Mouse (Mus musculus) left cerebral cortex, postnatal 4 days (tissue): ENCODE results near the gene Gsto2. TPM values are rescaled to one million over a fixed set of nuclear protein-coding genes. Genes with fewer than 3 reads are reported as not detected.

Experiments
- DNase-seq: peaks from one replicate; pipeline ENCODE4 v3.0.0-alpha.2; 2022
- intact Hi-C: fragments of 180-260 bp; cut with DNase I; formaldehyde crosslinking; loops from one replicate; pipeline ENCODE4 v1.15.1; 2025
- total RNA-seq, 2 experiments: library from RNA; stranded (reverse); gene quantifications; 2 replicates each; pipeline ENCODE4 v1.2.3; 2021

The Gsto2 gene
- total RNA-seq, 2 experiments from 2014 or later = 0.78 to 0.93 TPM

- intact Hi-C loops = no loop called here
- DNase-seq = no peak
These were observed 21.3 kb downstream of the Gsto2 start for GRCm38 (mm10) chr19:47886617-47887016.

GRCm38 (mm10) chr19:47887417-47887816 lies 22.1 kb downstream of the Gsto2 start:
- intact Hi-C loops = no loop called here
- DNase-seq = no peak

- DNase-seq = no peak
- intact Hi-C loops = no loop called here
These were observed 22.7 kb downstream of the Gsto2 start for GRCm38 (mm10) chr19:47888037-47888436.

- intact Hi-C loops = no loop called here
- DNase-seq = no peak
These were observed 25.3 kb downstream of the Gsto2 start for GRCm38 (mm10) chr19:47890489-47891130.

DNA sequence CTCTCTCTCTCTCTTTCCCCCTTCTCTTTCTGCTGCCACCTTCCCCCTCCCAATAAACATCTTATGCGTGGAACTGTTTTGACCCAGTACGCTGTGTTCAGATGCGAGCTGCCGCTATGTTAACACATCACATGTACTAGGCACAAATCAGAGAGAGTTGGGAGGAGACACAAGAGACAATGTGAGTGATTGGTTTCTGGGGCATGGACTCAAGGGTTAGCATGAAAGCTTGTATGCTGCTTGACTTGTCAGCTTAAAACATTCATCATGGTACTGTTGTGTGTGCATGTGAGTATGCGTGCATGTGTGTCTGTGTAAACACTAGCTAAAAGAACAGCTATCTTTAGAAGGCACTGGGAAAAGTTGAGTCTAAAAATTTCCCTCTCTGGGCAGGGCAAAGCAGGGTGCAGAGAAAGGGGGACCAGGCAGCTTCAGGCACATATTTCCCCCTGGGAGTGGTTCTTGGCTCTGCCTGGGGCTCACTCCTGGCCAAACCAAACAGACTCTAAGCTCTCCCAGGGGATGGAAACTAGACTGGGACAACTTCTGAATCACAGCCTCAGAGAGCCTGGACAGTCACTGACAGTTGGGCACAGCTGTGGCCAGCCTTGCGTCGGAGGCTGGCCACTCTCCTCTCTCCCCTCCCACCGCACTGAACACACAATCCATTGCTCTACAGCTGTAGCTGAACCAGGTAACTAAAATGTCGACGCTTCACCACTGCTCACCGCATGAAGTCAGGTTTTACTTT lies 26.4 kb downstream of the Gsto2 start:
- intact Hi-C loops = no loop called here
- no peak for DNase-seq

GRCm38 (mm10) chr19:47893092-47893491 lies 27.8 kb downstream of the Gsto2 start:
- no peak for DNase-seq
- intact Hi-C loops = no loop called here

DNA sequence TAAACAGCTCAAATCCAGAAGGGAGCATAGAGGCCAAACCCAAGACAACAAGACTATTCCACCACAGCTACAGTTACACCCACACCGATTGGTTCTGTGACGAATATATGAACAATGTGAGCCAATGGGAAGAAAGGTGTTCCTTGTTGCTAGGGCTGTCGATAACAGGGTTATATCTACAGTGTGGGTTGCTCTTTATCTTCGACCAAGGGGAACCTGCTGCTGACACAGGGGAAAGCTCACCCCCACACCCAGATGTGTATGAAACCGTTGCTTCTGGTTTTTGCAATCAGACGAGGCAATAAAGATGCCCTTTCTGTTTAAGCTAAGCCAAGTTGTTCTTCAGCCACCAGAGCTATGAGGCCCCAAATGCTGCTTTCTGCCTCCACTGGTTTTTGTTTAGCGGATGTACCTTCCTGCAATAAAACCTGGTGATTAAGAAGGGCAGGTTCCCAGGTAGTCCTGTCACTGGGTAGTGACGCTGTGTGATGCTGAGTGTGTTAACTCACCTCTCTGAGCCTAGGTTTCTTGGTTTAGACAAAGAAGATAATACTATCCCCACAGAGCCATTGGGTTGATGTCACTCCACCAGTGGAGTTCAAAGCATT lies 33.2 kb downstream of the Gsto2 start:
- intact Hi-C loops = no loop called here
- no peak for DNase-seq

GRCm38 (mm10) chr19:47900012-47900411 lies 34.7 kb downstream of the Gsto2 start:
- no peak for DNase-seq

GRCm38 (mm10) chr19:47900558-47900957 lies 35.2 kb downstream of the Gsto2 start:
- no peak for DNase-seq
- intact Hi-C loops = no loop called here

More at GRCm38 (mm10) chr19:47900012-47900411, 34.7 kb downstream of the Gsto2 start:
- intact Hi-C loops = no loop called here

DNA sequence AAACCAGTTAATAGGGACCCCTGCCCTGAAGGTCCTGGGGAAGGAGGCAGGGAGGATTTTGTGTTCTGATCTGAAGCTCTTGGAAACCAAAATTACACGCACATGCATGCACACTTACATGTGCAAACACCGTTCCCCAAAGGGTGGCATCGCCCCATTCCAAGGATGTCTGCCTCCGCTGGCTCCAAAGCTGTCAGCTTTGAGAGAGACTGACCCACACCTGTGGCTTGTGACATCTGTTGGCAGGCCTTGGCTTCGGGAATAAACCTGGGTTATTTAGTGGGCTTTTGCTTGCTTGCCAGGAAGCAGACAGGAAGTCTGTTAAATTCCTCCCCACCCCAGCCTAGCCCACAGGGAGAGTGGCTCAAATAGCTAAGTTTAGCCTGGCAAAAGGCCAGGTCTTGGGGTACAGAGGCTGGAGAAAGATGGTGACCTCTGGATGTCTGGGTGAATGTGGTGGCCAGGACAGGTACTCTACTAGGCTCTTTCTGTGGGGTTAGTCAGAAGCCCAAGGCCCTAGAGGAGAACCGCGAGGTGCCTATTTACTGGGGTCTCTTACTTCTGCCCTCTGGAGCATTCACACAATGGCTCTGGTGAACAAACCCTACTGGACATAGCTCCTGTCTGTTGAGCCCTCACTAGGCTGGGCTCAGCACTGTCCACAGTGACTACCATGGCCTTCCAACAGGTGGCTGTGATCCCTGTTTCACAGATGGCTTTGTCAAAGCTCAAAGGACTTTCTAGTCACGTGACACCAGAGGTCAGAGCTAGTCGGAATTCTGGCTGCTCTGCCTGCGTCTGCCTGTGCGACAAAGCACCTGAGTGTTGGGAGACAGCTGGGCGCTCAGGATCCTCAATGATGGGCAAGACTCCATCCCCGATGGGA lies 37.2 kb downstream of the Gsto2 start:
- intact Hi-C loops = no loop called here
- no peak for DNase-seq

GRCm38 (mm10) chr19:47903679-47904078 lies 38.3 kb downstream of the Gsto2 start:
- intact Hi-C loops = no loop called here
- DNase-seq = no peak

- no peak for DNase-seq
- intact Hi-C loops = no loop called here
These were observed 39.7 kb downstream of the Gsto2 start for GRCm38 (mm10) chr19:47905081-47905480.

- intact Hi-C loops = no loop called here
- DNase-seq = no peak
These were observed 40.3 kb downstream of the Gsto2 start for GRCm38 (mm10) chr19:47905603-47906002.

- intact Hi-C loops = no loop called here
- no peak for DNase-seq
These were observed 42.3 kb downstream of the Gsto2 start for GRCm38 (mm10) chr19:47907596-47907995.

GRCm38 (mm10) chr19:47908961-47909371 lies 43.6 kb downstream of the Gsto2 start:
- DNase-seq = no peak
- intact Hi-C loops = no loop called here

DNA sequence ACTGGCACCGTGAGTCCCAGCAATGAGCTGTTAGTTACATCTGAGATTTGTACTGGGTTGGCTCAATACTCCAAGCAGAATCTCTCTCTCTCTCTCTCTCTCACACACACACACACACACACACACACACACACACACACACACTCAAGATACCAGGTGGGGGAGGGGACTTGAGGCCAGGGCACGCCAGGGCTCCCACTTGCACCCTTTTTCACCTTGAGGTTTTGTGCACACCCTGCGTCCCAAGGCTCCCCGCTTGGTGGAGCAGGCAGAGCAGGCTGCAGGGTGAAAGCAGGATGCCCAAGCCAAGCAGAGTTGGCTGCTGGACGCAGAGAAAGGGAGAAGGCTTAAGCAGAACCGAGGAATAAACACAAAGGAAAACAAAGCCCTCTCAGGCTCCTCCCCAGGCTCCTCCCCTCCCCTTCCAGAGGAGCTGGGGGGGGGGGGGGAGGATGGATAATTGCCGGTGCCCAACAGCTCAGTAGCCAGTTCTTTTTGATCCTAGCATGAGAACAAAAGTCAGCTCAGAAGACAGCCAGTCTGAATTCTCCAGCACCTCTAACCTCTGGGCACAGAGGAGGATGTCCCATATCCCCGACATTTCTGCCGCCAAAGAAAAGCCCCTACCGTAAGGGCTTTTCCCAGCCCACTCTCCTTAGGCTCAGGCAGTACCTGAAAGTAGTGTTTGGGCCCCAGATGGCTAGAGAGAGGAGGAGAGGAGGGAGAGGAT lies 44.2 kb downstream of the Gsto2 start:
- intact Hi-C loops = no loop called here
- no peak for DNase-seq

- DNase-seq = no peak
- intact Hi-C loops = no loop called here
These were observed 44.8 kb downstream of the Gsto2 start for GRCm38 (mm10) chr19:47910117-47910618.

DNA sequence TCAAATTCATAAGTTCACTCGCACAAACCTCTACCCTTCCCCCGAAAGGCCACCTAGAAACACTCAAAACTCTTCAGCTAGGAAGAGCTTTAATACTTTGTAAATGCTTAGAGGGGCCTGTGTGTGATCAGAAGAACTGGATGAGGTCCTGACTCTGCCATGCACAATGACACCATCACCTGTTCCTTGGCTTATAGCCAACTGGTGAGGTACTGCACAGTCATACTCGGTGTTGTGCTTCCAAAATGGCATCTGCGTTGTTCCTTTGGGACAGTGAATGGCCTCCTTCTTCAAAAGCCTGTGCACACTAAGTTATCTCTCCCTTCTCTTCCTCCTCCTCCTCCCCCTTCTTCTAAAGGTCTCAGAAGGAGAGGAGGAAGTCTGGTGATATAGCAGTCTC lies 45.4 kb downstream of the Gsto2 start:
- no peak for DNase-seq
- intact Hi-C loops = no loop called here

- no peak for DNase-seq
- intact Hi-C loops = no loop called here
These were observed 48.0 kb downstream of the Gsto2 start for GRCm38 (mm10) chr19:47913344-47913743.

GRCm38 (mm10) chr19:47914191-47914590 lies 48.9 kb downstream of the Gsto2 start:
- no peak for DNase-seq
- intact Hi-C loops = no loop called here
